Mouse (Mus musculus): ENCODE measurements around the gene Gfra1. TPM values are rescaled to one million over a fixed set of nuclear protein-coding genes. Genes with fewer than 3 reads are reported as not detected.

The Gfra1 gene
- polyA plus RNA-seq, 1 experiment from 2014 or later: 6.0 TPM

- H3K27me3 ChIP-seq (ENCODE audit: insufficient read depth, poor library complexity, severe bottlenecking): 0 out of 2 replicates have a peak, but pooled peaks cover 4% of the 10 kb centered on the region
- H3K9me3 ChIP-seq: no peaks in the 10 kb centered on the region
- 54% methylated on average over 3 of the region's 3 CpGs for WGBS
- peaks cover 7% of the 10 kb centered on the region for H3K4me1 ChIP-seq
- DNase-seq (ENCODE audit: low spot score): no peak
- H3K36me3 ChIP-seq: no peaks in the 10 kb centered on the region
- H3K4me3 ChIP-seq: no peak overlapping the region
- H3K27ac ChIP-seq: 0 out of 2 replicates have a peak overlapping the region, but pooled peaks have one; percentile 19
Measured at GRCm38 (mm10) chr19:58436874-58437273, 18.8 kb downstream of the Gfra1 start.

- DNase-seq (ENCODE audit: low spot score): no peak
- WGBS: 70% methylated on average over 5 of the region's 5 CpGs
- no peaks in the 10 kb centered on the region for H3K36me3 ChIP-seq
- H3K4me1 ChIP-seq: peaks cover 7% of the 10 kb centered on the region
- H3K27me3 ChIP-seq (ENCODE audit: insufficient read depth, poor library complexity, severe bottlenecking): 0 out of 2 replicates have a peak, but pooled peaks cover 6% of the 10 kb centered on the region
- H3K4me3 ChIP-seq: no peak overlapping the region
- H3K9me3 ChIP-seq: no peaks in the 10 kb centered on the region
- H3K27ac ChIP-seq: no peak overlapping the region
Measured at GRCm38 (mm10) chr19:58435877-58436276, 19.8 kb downstream of the Gfra1 start.

GRCm38 (mm10) chr19:58432840-58433239 is 22.9 kb downstream of the Gfra1 start:
- Histone ChIP-seq H3K4me3 (no peak overlapping the region), H3K27ac (no peak overlapping the region), H3K9me3 (no peaks in the 10 kb centered on the region), H3K36me3 (no peaks in the 10 kb centered on the region), H3K27me3 (ENCODE audit: insufficient read depth, poor library complexity, severe bottlenecking) (0 out of 2 replicates have a peak, but pooled peaks cover 6% of the 10 kb centered on the region), H3K4me1 (peaks cover 7% of the 10 kb centered on the region)
- no peak for DNase-seq (ENCODE audit: low spot score)
- WGBS: 82% methylated on average over 5 of the region's 5 CpGs

GRCm38 (mm10) chr19:58428546-58428945 is 27.2 kb downstream of the Gfra1 start:
- Histone ChIP-seq H3K36me3 (no peaks in the 10 kb centered on the region), H3K27ac (no peak overlapping the region), H3K27me3 (ENCODE audit: insufficient read depth, poor library complexity, severe bottlenecking) (0 out of 2 replicates have a peak, but pooled peaks cover 6% of the 10 kb centered on the region), H3K9me3 (no peaks in the 10 kb centered on the region), H3K4me1 (no peaks in the 10 kb centered on the region), H3K4me3 (no peak overlapping the region)
- no peak for DNase-seq (ENCODE audit: low spot score)
- 80% methylated on average over 4 of the region's 4 CpGs for WGBS

GRCm38 (mm10) chr19:58427348-58427747 is 28.4 kb downstream of the Gfra1 start:
- WGBS: 85% methylated on average over 2 of the region's 2 CpGs
- Histone ChIP-seq H3K27ac (no peak overlapping the region), H3K9me3 (no peaks in the 10 kb centered on the region), H3K36me3 (no peaks in the 10 kb centered on the region), H3K4me1 (no peaks in the 10 kb centered on the region), H3K27me3 (ENCODE audit: insufficient read depth, poor library complexity, severe bottlenecking) (0 out of 2 replicates have a peak, but pooled peaks cover 6% of the 10 kb centered on the region), H3K4me3 (no peak overlapping the region)
- no peak for DNase-seq (ENCODE audit: low spot score)

- DNase-seq (ENCODE audit: low spot score): no peak
- Histone ChIP-seq H3K36me3 (no peaks in the 10 kb centered on the region), H3K27ac (no peak overlapping the region), H3K4me1 (peaks cover 4% of the 10 kb centered on the region), H3K4me3 (no peak overlapping the region), H3K9me3 (no peaks in the 10 kb centered on the region), H3K27me3 (ENCODE audit: insufficient read depth, poor library complexity, severe bottlenecking) (no peaks in the 10 kb centered on the region)
- 85% methylated on average over 2 of the region's 2 CpGs for WGBS
Measured at GRCm38 (mm10) chr19:58424928-58425327, 30.8 kb downstream of the Gfra1 start.

- Histone ChIP-seq H3K4me3 (no peak overlapping the region), H3K27ac (no peak overlapping the region), H3K36me3 (no peaks in the 10 kb centered on the region), H3K9me3 (no peaks in the 10 kb centered on the region), H3K4me1 (peaks cover 11% of the 10 kb centered on the region), H3K27me3 (ENCODE audit: insufficient read depth, poor library complexity, severe bottlenecking) (no peaks in the 10 kb centered on the region)
- WGBS: 85% methylated on average over 3 of the region's 3 CpGs
- no peak for DNase-seq (ENCODE audit: low spot score)
Measured at GRCm38 (mm10) chr19:58424179-58424578, 31.5 kb downstream of the Gfra1 start.

GRCm38 (mm10) chr19:58422916-58423493 is 32.7 kb downstream of the Gfra1 start:
- no peaks in the 10 kb centered on the region for H3K9me3 ChIP-seq
- no peak overlapping the region for H3K4me3 ChIP-seq
- WGBS: 87% methylated on average over 4 of the region's 4 CpGs
- no peaks in the 10 kb centered on the region for H3K36me3 ChIP-seq
- no peaks in the 10 kb centered on the region for H3K27me3 ChIP-seq (ENCODE audit: insufficient read depth, poor library complexity, severe bottlenecking)
- no peak overlapping the region for H3K27ac ChIP-seq
- peaks cover 14% of the 10 kb centered on the region for H3K4me1 ChIP-seq
- DNase-seq (ENCODE audit: low spot score): no peak

GRCm38 (mm10) chr19:58419685-58420084 is 36.0 kb downstream of the Gfra1 start:
- Histone ChIP-seq H3K9me3 (no peaks in the 10 kb centered on the region), H3K4me1 (peaks cover 14% of the 10 kb centered on the region), H3K27me3 (ENCODE audit: insufficient read depth, poor library complexity, severe bottlenecking) (no peaks in the 10 kb centered on the region), H3K4me3 (no peak overlapping the region), H3K27ac (peak overlapping the region; percentile 29; the same call in 1 of the 2 replicates), H3K36me3 (no peaks in the 10 kb centered on the region)
- WGBS: 29% methylated on average over 3 of the region's 3 CpGs
- no peak for DNase-seq (ENCODE audit: low spot score)

GRCm38 (mm10) chr19:58419278-58419677 is 36.4 kb downstream of the Gfra1 start:
- no peaks in the 10 kb centered on the region for H3K36me3 ChIP-seq
- H3K9me3 ChIP-seq: no peaks in the 10 kb centered on the region
- peaks cover 14% of the 10 kb centered on the region for H3K4me1 ChIP-seq
- peak overlapping the region; percentile 29; the same call in 1 of the 2 replicates for H3K27ac ChIP-seq
- no peak overlapping the region for H3K4me3 ChIP-seq
- no peaks in the 10 kb centered on the region for H3K27me3 ChIP-seq (ENCODE audit: insufficient read depth, poor library complexity, severe bottlenecking)
- 62% methylated on average over 3 of the region's 3 CpGs for WGBS
- DNase-seq (ENCODE audit: low spot score): no peak

GRCm38 (mm10) chr19:58415173-58415572 is 40.5 kb downstream of the Gfra1 start:
- WGBS: 63% methylated on average over 4 of the region's 4 CpGs
- H3K9me3 ChIP-seq: no peaks in the 10 kb centered on the region
- H3K4me1 ChIP-seq: peaks cover 11% of the 10 kb centered on the region
- H3K4me3 ChIP-seq: no peak overlapping the region
- no peaks in the 10 kb centered on the region for H3K36me3 ChIP-seq
- no peaks in the 10 kb centered on the region for H3K27me3 ChIP-seq (ENCODE audit: insufficient read depth, poor library complexity, severe bottlenecking)
- no peak overlapping the region for H3K27ac ChIP-seq
- no peak for DNase-seq (ENCODE audit: low spot score)

- Histone ChIP-seq H3K9me3 (no peaks in the 10 kb centered on the region), H3K36me3 (no peaks in the 10 kb centered on the region), H3K27ac (no peak overlapping the region), H3K4me1 (peaks cover 8% of the 10 kb centered on the region), H3K4me3 (no peak overlapping the region), H3K27me3 (ENCODE audit: insufficient read depth, poor library complexity, severe bottlenecking) (no peaks in the 10 kb centered on the region)
- DNase-seq (ENCODE audit: low spot score): no peak
Measured at GRCm38 (mm10) chr19:58414733-58415132, 41.0 kb downstream of the Gfra1 start.

- Histone ChIP-seq H3K9me3 (no peaks in the 10 kb centered on the region), H3K4me1 (no peaks in the 10 kb centered on the region), H3K36me3 (no peaks in the 10 kb centered on the region), H3K4me3 (no peak overlapping the region), H3K27me3 (ENCODE audit: insufficient read depth, poor library complexity, severe bottlenecking) (no peaks in the 10 kb centered on the region), H3K27ac (no peak overlapping the region)
- no peak for DNase-seq (ENCODE audit: low spot score)
- WGBS: 42% methylated on average over 8 of the region's 8 CpGs
Measured at GRCm38 (mm10) chr19:58413290-58413689, 42.4 kb downstream of the Gfra1 start.

GRCm38 (mm10) chr19:58412811-58413210 is 42.9 kb downstream of the Gfra1 start:
- WGBS: 76% methylated on average over 2 of the region's 3 CpGs
- Histone ChIP-seq H3K36me3 (no peaks in the 10 kb centered on the region), H3K27ac (no peak overlapping the region), H3K4me1 (no peaks in the 10 kb centered on the region), H3K9me3 (no peaks in the 10 kb centered on the region), H3K27me3 (ENCODE audit: insufficient read depth, poor library complexity, severe bottlenecking) (no peaks in the 10 kb centered on the region), H3K4me3 (no peak overlapping the region)
- no peak for DNase-seq (ENCODE audit: low spot score)

Data from heart, embryonic 10.5 days (tissue).